Mouse (Mus musculus) embryonic stem cell, embryonic (primary cell): ENCODE measurements around the gene Ssrp1.

ENCODE experiments used
- CTCF ChIA-PET, 4 experiments: fragments of 300-600 bp in 2 of 4; fragments of 350-600 bp in 2 of 4; sonication (Branson Sonifier 250); formaldehyde crosslinking; loops; one replicate each; lab custom pipeline; 2022; ENCODE audit warnings: inconsistent platforms in 2 of 4; lab: Charles Lee
- POLR2A ChIA-PET, 4 experiments: fragments of 300-600 bp in 2 of 4; fragments of 350-600 bp in 2 of 4; sonication (Branson Sonifier 250); formaldehyde crosslinking; loops; one replicate each; lab custom pipeline; 2022; ENCODE audit warnings: antibody characterized with exemption in 4 of 4, inconsistent platforms in 1 of 4; lab: Charles Lee

Ssrp1 gene

GRCm38 (mm10) chr2:85037047-85038026, at the start of gene Ssrp1, which contains the start of gene P2rx3:
Ssrp1 (plus strand) TSS chr2:85037234.
P2rx3 (minus strand) TSS chr2:85037462.
- ChIA-PET POLR2A (interaction anchor here (0.5 to 7.5 kb wide), 36 partner anchors 9 to 1254 kb away, joined by 3 to 121 read pairs (median 4); partner anchors contain the start of genes Tnks1bp1 (in 4 of the 4), Slc43a1 (in 2 of the 4), Slc43a3 (in 2 of the 4) and Smtnl1 (in 1 of the 4)), CTCF (interaction anchor here in 2 of 4 experiments (0.5 to 0.6 kb wide), 2 partner anchors 12 to 35 kb away, joined by 3 to 5 read pairs; no protein-coding TSS in a partner anchor)

DNA sequence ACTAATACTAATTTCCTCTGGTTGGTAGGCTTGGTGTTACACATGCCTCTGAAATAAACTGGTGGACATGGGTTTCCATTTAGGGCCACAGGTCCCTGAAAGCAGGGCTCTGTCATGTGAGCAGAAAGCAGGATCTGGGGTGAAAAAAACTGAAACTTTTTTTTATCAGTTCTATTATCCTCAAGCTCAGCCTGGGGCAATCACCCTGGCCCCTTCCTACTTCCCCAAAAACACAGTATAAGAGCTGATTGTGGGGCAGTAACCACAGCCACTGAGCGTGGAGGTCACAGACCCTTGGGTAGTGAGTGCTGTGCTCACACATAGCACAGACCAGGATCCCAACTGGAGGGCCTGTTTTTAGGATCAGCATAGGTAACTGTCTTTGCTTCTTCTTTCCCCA, 49.1 kb upstream of the Ssrp1 start, which contains the start of gene Prg3:
Gene Prg3 (plus strand): TSS at position 286 of the 400 bp plus-strand sequence.
- ChIA-PET POLR2A (no interaction called here), CTCF (interaction anchor here in 1 of 4 experiments (0.6 kb wide), 1 partner anchor 123 kb away, joined by 4 read pairs; no protein-coding TSS in a partner anchor)

DNA sequence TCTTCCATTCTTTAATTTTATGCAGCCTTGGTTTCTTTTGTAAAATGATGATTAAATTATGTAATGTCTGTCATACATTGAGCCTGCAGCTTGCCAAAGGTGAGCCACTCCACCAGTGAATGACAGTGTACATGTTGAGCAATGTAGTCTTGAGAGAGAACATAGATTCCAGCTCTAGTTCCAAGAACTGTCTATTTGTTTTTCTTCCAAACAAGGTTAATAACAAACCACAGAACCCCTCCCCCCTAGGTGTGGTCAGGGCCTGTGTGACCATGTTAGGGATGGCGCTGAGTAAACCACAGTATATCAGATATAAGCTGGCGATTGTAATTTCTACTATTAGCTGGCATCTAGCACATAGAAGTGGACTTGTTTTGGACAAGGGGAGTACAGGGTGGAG, 40.7 kb upstream of the Ssrp1 start:
- POLR2A ChIA-PET, result interaction anchor here in 1 of 4 experiments (0.6 kb wide), 1 partner anchor 108 kb away, joined by 3 read pairs; no protein-coding TSS in a partner anchor

DNA sequence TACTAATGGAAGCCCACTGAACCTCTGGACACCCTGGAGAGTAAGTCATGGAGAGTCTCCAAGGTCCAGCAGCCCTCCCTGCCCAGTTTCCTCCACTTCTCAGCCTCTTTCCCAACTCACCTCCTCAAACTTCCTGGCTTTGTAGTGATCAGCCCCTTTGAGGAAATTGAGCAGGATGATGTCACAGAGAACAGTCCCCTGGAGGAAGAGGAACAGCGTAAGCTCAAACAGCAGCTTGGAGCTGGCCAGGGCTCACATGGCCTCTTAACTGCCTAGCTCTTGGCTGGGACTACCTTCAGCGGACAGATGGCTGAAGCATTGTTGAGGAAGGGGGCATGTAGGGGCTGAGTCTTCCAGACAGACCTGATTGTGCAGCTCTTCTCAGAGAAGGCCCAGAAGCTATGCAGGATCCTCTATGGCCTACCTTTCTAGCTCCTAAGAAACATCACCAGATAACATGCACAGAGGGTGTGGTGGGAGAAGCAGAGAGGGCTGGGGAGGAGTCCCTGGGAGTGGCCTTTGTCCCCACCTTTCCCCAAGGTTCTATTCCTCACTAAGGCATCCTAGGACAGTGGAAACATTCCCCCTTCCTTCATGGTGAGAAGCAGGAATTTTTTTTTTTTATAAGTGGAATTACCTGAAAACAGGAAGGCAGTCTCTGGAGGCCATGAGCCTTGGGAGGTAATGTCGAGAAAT, 37.4 kb upstream of the Ssrp1 start:
- ChIA-PET CTCF (interaction anchor here in 2 of 4 experiments (1.0 to 1.7 kb wide), 4 partner anchors 8 to 129 kb away, joined by 3 to 7 read pairs (median 3); no protein-coding TSS in a partner anchor), POLR2A (interaction anchor here in 2 of 4 experiments (0.6 to 1.6 kb wide), 4 partner anchors 33 to 257 kb away, joined by 3 to 5 read pairs (median 3); partner anchors contain the start of genes P2rx3 (in 1 of the 2), Slc43a3 (in 1 of the 2) and Ssrp1 (in 1 of the 2))

More for the DNA sequence above, 40.7 kb upstream of the Ssrp1 start:
- CTCF ChIA-PET, result interaction anchor here in 1 of 4 experiments (1.2 kb wide), 1 partner anchor 11 kb away, joined by 4 read pairs; no protein-coding TSS in a partner anchor

- CTCF ChIA-PET, result interaction anchor here in 2 of 4 experiments (0.8 to 1.6 kb wide), 2 partner anchors 35 to 113 kb away, joined by 5 to 6 read pairs; partner anchors contain the start of gene Ssrp1 (in 1 of the 2)
- POLR2A ChIA-PET, result interaction anchor here in 3 of 4 experiments (0.6 to 1.6 kb wide), 6 partner anchors 20 to 471 kb away, joined by 3 to 7 read pairs (median 3); partner anchors contain the start of genes P2rx3 (in 1 of the 3), Ssrp1 (in 1 of the 3) and Tnks1bp1 (in 1 of the 3)
Measured at GRCm38 (mm10) chr2:85001497-85001896, 35.5 kb upstream of the Ssrp1 start.

- ChIA-PET POLR2A (interaction anchor here in 2 of 4 experiments (0.7 to 1.6 kb wide), 5 partner anchors 10 to 166 kb away, joined by 3 to 6 read pairs (median 3); partner anchors contain the start of genes P2rx3 (in 1 of the 2), Ssrp1 (in 1 of the 2) and Tnks1bp1 (in 1 of the 2)), CTCF (interaction anchor here in 3 of 4 experiments (0.7 to 2.0 kb wide), 4 partner anchors 20 to 152 kb away, joined by 3 to 11 read pairs (median 4); partner anchors contain the start of gene Ssrp1 (in 1 of the 3))
Measured at GRCm38 (mm10) chr2:85002575-85002974, 34.5 kb upstream of the Ssrp1 start.

DNA sequence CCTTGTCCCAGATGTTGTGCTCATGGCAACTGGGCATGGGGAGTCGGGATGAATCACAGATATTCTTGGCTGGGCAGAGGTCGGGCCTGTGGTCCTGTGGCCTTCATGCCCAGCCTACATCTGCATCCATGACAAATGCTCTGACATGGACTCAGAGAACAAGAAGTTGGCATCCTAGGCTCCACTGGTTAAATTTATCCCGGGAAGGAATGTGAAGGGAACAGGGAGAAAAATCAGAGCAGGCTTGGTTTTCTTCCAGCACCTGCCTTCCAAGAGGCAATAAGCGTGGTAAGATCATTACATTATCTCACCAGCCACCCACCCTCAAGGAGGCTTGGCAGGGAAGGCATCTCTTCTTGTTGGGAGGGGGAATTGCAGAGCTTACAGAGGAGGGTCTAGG, 32.7 kb upstream of the Ssrp1 start:
- ChIA-PET POLR2A (no interaction called here), CTCF (no interaction called here)

- ChIA-PET CTCF (interaction anchor here (0.6 to 3.6 kb wide), 12 partner anchors 11 to 940 kb away, joined by 3 to 27 read pairs (median 5); partner anchors contain the start of gene Smtnl1 (in 1 of the 4)), POLR2A (interaction anchor here in 1 of 4 experiments (0.7 to 1.1 kb wide), 2 partner anchors 13 to 69 kb away, joined by 3 read pairs; no protein-coding TSS in a partner anchor)
Measured at GRCm38 (mm10) chr2:85006600-85006999, 30.4 kb upstream of the Ssrp1 start.

DNA sequence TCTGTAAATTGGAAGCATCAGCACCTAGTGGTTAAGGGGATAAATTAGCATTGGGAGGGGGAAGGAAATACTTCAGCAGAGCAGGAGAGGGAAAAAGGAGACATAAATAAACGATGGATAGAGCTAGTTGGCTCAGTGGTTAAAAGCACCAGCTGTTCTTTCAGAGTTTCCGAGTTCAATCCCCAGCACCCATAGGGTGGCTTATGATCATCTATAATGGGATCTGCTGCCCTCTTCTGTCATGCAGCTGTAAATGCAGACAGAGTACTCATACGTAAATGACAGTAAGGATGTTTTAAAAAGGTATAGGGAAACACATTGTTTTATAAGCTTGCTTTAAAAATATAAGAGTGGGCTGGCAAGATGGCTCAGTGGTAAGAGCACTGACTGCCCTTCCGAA, 29.3 kb upstream of the Ssrp1 start:
- ChIA-PET POLR2A (interaction anchor here in 2 of 4 experiments (0.6 to 0.9 kb wide), 3 partner anchors 11 to 69 kb away, joined by 3 to 5 read pairs (median 4); partner anchors contain the start of gene Tnks1bp1 (in 1 of the 2)), CTCF (interaction anchor here (0.5 to 3.6 kb wide), 35 partner anchors 8 to 553 kb away, joined by 3 to 27 read pairs (median 4); partner anchors contain the start of gene Smtnl1 (in 1 of the 4))

DNA sequence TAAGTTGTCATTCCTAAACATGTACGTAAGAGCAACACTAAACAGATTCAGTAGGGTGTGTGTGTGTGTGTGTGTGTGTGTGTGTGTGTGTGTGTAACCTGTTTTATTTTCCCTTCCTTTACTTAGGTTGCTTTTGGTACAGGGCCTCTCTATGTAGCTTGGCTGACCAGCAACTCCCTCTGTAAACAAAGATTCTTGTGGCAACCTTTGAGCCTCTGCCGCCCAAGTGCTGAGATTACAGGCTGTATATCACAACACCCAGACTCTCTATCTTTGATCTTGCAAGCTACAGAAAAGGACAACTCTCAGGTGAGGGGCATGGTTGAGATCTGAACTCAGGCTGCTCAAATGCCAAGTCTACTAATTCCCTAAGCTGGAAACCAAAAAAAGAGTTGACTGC, 27.8 kb upstream of the Ssrp1 start:
- CTCF ChIA-PET, result interaction anchor here (0.7 to 3.6 kb wide), 7 partner anchors 10 to 212 kb away, joined by 3 to 27 read pairs (median 3); no protein-coding TSS in a partner anchor
- POLR2A ChIA-PET, result interaction anchor here in 1 of 4 experiments (1.7 kb wide), 1 partner anchor 11 kb away, joined by 3 read pairs; no protein-coding TSS in a partner anchor

DNA sequence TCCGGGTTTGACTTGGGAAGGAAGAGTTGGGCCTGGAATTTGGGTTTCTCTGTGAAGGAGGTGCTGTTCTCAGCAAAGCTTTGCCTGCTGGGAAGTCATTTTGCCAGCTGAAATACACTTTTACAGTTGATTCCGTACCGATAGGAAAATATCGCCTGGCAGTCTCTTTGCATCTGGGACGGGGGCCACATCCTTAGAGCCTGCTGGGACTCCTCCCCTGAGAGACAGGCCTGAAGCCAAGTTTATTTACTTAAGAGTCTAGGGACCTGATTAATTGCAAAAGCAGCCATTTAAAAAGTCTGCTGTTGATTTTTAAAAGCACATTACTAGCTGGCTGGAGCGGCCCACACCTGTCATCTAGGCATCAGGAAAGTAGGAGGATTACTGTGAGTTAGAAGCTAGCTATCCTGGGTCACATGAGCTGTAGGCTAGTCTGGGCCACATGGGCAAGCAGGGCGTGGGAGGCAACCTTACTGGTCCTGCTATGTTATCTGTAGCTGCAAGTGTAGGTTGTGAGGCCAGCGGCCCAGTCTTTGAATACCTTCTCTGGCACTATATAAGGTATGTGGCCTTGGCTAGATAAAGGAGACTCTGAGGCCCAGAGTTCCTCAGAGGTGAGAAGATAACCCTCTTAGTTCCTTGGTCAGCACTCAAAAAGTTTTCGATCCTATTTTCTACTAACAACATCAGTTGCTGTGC, 25.0 kb upstream of the Ssrp1 start:
- POLR2A ChIA-PET, result interaction anchor here (0.5 to 1.1 kb wide), 5 partner anchors 10 to 486 kb away, joined by 3 to 9 read pairs (median 5); partner anchors contain the start of genes P2rx3 (in 1 of the 4) and Ssrp1 (in 1 of the 4)
- CTCF ChIA-PET, result interaction anchor here in 3 of 4 experiments (0.6 to 1.5 kb wide), 4 partner anchors 10 to 250 kb away, joined by 3 to 7 read pairs (median 4); no protein-coding TSS in a partner anchor

- CTCF ChIA-PET, result interaction anchor here (0.6 to 1.5 kb wide), 6 partner anchors 9 to 491 kb away, joined by 3 to 18 read pairs (median 6); no protein-coding TSS in a partner anchor
- POLR2A ChIA-PET, result interaction anchor here (0.5 to 1.1 kb wide), 5 partner anchors 10 to 487 kb away, joined by 3 to 9 read pairs (median 5); partner anchors contain the start of genes P2rx3 (in 1 of the 4) and Ssrp1 (in 1 of the 4)
Measured at GRCm38 (mm10) chr2:85012679-85013078, 24.4 kb upstream of the Ssrp1 start.

DNA sequence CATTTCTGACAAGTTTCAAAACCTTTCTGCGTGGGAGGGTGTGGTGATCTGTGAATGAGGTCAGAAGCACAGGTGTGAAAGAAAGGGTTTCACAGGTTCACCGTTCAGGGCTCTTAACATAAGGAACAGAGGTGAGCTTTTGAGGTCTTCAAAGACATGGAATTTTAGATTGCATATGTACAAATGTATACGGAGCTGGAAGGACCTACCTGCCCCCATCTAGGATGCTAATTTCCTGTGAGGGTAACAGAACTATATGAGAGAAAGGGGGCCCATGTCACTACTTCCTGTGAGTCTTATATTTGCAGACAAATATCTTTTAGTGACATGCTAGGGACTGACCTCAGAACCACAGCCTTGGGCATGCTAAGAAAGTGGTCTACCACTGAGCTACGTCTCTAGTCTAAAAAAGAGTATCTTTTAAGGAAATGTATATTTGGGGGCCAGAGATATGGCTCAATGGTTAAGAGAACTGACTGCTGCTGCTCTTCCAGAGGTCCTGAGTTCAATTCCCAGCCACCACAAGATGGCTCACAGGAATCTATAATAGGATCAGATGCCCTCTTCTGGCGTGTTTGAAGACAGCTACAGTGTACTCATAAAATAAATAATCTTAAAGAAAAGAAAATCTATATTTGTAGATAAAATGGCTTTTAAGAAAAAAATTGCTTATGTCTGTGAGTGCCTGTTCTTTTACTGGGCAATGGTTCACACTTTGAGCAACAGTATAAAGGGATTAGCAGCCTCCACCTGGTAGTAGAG, 23.0 kb upstream of the Ssrp1 start:
- CTCF ChIA-PET, result interaction anchor here in 1 of 4 experiments (1.0 kb wide), 1 partner anchor 10 kb away, joined by 3 read pairs; no protein-coding TSS in a partner anchor

DNA sequence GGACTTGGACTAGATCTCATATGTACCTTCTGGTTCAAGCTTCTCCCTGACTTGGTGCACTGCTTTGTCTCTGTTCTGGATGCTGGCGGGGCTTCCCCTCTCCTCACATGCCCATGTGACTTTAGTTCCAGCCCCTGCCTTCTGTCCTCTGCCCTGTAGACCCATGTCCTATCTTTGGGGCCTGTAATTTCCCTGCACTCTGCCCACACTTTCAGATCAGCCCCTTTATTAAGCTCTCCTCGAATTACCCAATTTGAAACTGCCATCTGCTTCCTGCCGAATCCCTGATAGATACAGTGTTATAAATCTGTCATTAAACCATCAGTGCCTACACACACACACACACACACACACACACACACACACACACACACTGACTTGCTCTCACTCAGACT, 22.4 kb upstream of the Ssrp1 start:
- ChIA-PET CTCF (interaction anchor here in 1 of 4 experiments (0.7 to 1.0 kb wide), 2 partner anchors 9 to 146 kb away, joined by 3 to 6 read pairs; no protein-coding TSS in a partner anchor), POLR2A (interaction anchor here in 2 of 4 experiments (0.7 to 1.1 kb wide), 2 partner anchors 33 to 54 kb away, joined by 3 read pairs; partner anchors contain the start of gene Tnks1bp1 (in 1 of the 2))

More for the DNA sequence above, 23.0 kb upstream of the Ssrp1 start:
- POLR2A ChIA-PET, result interaction anchor here in 2 of 4 experiments (0.7 to 1.1 kb wide), 2 partner anchors 33 to 54 kb away, joined by 3 read pairs; partner anchors contain the start of gene Tnks1bp1 (in 1 of the 2)

- POLR2A ChIA-PET, result interaction anchor here in 2 of 4 experiments (0.6 to 1.9 kb wide), 2 partner anchors 21 to 26 kb away, joined by 5 to 7 read pairs; partner anchors contain the start of gene Tnks1bp1 (in 1 of the 2)
- CTCF ChIA-PET, result interaction anchor here (0.6 to 1.9 kb wide), 15 partner anchors 9 to 225 kb away, joined by 3 to 10 read pairs (median 3); no protein-coding TSS in a partner anchor
Measured at GRCm38 (mm10) chr2:85022043-85022442, 15.0 kb upstream of the Ssrp1 start.
